Mouse (Mus musculus): ENCODE data around the gene Tspoap1.

DNA sequence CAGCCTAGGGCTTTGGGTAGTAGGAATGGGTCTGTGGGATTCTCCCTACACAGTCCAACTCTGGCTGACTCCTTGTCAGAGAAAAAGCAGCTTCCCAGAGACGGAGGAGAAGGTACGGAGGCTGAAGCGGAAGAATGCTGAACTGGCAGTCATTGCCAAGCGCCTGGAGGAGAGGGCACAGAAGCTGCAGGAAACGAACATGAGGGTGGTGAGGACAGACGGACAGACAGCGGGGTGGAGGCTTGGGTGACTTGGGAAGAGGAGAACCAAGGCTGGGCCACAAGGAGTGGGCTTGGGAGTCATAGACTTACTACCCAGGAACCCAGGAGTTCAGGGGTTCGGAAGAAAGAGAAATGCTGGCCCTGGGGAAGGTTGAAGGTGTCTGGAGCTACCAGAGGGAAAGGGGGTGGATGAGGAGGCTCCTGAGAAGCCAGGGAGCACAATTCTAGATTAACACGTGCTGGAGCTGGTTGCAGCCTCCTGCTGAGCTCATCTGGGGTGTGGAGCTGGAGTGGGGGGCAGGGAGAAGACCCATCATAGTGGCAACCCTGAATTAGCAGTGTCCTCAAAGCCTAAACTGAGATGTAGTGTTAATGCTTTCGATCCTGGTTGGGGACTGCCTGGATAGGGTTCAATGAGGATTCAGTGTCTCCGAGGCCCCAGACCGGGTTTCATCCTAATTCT lies 2.5 kb downstream of the Tspoap1 start:
- TF ChIP-seq POLR2A (IDR thresholded peaks at IDR 0.05; ENCODE audit: borderline replicate concordance, control insufficient read depth, low read depth, low read length) (no peak), CTCF (IDR thresholded peaks at IDR 0.05; ENCODE audit: control insufficient read depth, insufficient read depth, low read length) (no peak)

All from bone marrow, adult 2 months (tissue).